Mouse (Mus musculus) lung, embryonic 16.5 days (tissue): Measurements from ENCODE around the gene Skp1a. TPM values are rescaled to one million over a fixed set of nuclear protein-coding genes. Genes with fewer than 3 reads are reported as not detected.
A peak's percentile ranks its signal among the peaks of the same experiment; 100 is the strongest.

Source experiments
- ATAC-seq: fragments of 200-750 bp; cut with Nextera tagmentation; 2 replicates; pipeline ENCODE4 v1.8.0; 2017; ENCODE audit warnings: low read depth, mild to moderate bottlenecking, moderate library complexity
- H3K27ac ChIP-seq: fragments of 300-500 bp; sonication (generic); 2 replicates; pipeline ENCODE4 v1.5.1; 2014; ENCODE audit warnings: mild to moderate bottlenecking, control low read depth, low read length
- H3K27me3 ChIP-seq: fragments of 300-500 bp; sonication (generic); 2 replicates; pipeline ENCODE4 v1.6.1; 2014; ENCODE audit warnings: low read depth, low read length, mixed read lengths; ENCODE audit not compliant: control insufficient read depth, insufficient read depth
- H3K36me3 ChIP-seq: fragments of 300-500 bp; sonication (generic); 2 replicates; pipeline ENCODE4 v1.6.1; 2014; ENCODE audit warnings: low read length; ENCODE audit not compliant: control insufficient read depth, insufficient read depth
- H3K4me1 ChIP-seq: fragments of 300-500 bp; sonication (generic); replicated peaks from 2 replicates; pipeline ENCODE4 v1.6.1; 2014; ENCODE audit warnings: low read length, mixed read lengths; ENCODE audit not compliant: control insufficient read depth, insufficient read depth
- H3K4me2 ChIP-seq: fragments of 300-500 bp; sonication (generic); 2 replicates; pipeline ENCODE4 v1.6.1; 2014; ENCODE audit warnings: low read depth, low read length, control low read depth
- H3K4me3 ChIP-seq: fragments of 300-500 bp; sonication (generic); 2 replicates; pipeline ENCODE4 v1.5.1; 2014; ENCODE audit warnings: mild to moderate bottlenecking, low read length, control low read depth
- H3K9ac ChIP-seq: fragments of 300-500 bp; sonication (generic); 2 replicates; pipeline ENCODE4 v1.6.1; 2014; ENCODE audit warnings: low read length, control low read depth
- H3K9me3 ChIP-seq: fragments of 300-500 bp; sonication (generic); 2 replicates; pipeline ENCODE4 v1.6.1; 2016; ENCODE audit warnings: low read length; ENCODE audit not compliant: control insufficient read depth
- WGBS: fragments of 180-500 bp; shearing (Covaris S2); extraction: QIAGEN DNeasy Blood & Tissue Kit; methylation state at CpG from one replicate; pipeline ENCODE4 v1.1.7; 2014; 5-methylcytosine and 5-hydroxymethylcytosine counted together
- polyA plus RNA-seq: library from polyadenylated mRNA; unstranded; fragments of >200 nt; fragmentation: Nextera tagmentation; extraction: Ambion mirVana; gene quantifications from 2 replicates; pipeline ENCODE4 v1.2.1, GENCODE M21; 2015

Gene Skp1a
- polyA plus RNA-seq, 1 experiment from 2014 or later: 833 TPM

DNA sequence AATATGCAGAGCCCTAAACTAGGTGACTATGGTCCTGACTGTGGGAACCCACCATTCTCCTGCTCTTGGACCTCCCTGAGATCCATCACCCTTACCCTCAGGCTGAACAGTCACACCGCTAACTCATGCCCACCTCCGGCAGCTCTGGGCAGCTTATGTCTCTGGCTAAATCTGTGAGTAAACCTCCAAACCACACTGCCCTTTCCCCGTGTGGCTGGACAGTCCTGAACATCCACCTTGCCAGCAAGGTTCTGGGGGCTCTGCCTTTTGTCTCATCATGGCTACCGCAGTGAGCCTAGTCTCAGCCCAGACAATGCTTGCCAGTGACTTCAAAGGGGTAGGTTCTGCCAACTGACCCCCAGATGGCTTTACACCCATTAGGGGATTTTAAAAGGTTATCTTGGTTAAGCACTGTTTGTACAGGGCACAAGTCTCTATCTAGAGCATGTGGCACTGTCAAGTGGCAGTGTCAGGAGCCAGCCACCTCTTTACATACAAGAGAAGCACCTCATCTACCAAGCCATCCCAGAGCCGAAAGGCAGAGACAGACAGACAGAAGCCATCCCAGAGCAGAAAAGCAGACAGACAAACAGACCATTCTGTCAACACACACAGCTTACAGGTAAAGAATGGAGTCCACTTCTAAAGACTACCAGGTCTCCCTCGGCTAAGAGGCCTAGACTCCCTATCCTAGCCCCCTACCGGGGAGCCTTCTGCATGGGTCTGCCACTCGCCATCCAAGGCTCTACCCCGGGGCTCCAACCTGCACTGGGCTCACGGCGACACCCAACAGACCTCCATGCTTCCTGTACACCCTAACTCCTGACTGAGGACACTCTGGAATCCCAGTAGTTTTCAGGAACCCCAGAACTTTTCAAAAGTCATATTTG lies 49.0 kb downstream of the Skp1a start:
- Histone ChIP-seq H3K4me2 (peak overlapping the region; percentile 88; the same call in 1 of the 2 replicates), H3K27ac (no peak overlapping the region), H3K9ac (no peak overlapping the region), H3K27me3 (no peaks in the 10 kb centered on the region), H3K36me3 (0 out of 2 replicates have a peak, but pooled peaks cover 2% of the 10 kb centered on the region), H3K4me1 (peaks cover 25% of the 10 kb centered on the region), H3K4me3 (peak overlapping the region; percentile 77), H3K9me3 (no peaks in the 10 kb centered on the region)
- WGBS: 79% methylated on average over 11 of the region's 11 CpGs
- ATAC-seq: no peak

DNA sequence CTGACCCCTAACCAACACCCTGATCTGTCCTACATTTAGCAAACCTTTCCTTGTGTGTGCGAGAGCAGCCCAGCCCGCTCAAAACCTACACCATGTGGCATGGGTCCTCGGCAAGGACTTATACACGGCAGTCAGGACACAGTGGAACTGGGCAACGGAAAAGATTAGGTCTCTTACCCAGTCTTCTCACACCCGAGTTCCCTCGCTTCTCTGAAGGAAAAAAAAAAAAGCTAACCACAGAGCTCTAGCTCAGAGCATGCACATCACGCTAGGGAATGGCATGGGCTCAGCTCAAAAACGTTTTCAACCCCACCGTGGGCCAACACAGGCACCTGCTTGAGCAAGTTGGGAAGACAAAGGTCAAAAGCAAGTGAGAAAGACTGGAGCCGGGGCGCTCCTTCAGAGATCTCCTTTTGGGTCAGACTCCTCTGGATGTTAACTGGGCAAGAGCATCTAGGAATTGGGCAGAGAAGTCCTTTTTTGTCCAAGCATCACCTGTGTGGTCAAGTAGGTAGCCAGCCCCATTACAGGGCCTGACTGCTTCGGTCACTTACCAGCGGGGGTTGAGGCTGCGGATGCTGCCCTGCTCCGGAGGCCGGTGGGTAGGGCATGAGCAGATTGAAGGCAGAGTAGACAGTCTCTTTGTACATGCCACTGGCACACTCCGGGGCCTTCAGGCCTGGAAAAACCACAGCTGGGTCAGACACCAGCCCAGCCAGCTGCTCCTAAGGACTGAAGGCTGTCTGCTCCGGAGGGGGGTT lies 50.0 kb downstream of the Skp1a start:
- Histone ChIP-seq H3K9me3 (no peaks in the 10 kb centered on the region), H3K36me3 (0 out of 2 replicates have a peak, but pooled peaks cover 2% of the 10 kb centered on the region), H3K4me3 (peak overlapping the region; percentile 77), H3K4me1 (peaks cover 34% of the 10 kb centered on the region), H3K9ac (peak overlapping the region; percentile 73), H3K27me3 (no peaks in the 10 kb centered on the region), H3K4me2 (peak overlapping the region; percentile 88), H3K27ac (no peak overlapping the region)
- WGBS: 57% methylated on average over 19 of the region's 19 CpGs
- no peak for ATAC-seq

DNA sequence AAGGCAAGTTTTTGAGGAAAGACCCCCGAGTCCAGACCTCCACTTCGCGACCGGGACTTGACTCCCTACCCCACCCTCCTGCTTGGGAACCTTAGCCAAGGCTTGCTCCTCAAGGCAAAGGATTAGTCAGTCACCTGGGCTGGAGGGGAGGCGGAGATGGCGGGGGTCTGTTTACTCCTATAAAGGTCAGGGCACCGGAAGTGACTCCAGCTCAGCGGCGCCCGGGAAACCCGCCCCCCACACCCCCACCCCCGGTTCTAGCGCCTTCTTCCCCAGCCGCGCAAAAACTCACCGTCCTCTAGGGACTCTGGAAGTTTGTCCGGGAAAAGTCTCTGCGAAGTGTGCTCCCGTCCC lies 50.6 kb downstream of the Skp1a start:
- 0 out of 2 replicates have a peak, but pooled peaks cover 2% of the 10 kb centered on the region for H3K36me3 ChIP-seq
- H3K4me2 ChIP-seq: peak overlapping the region; percentile 88
- peak overlapping the region; percentile 77 for H3K4me3 ChIP-seq
- peaks cover 35% of the 10 kb centered on the region for H3K4me1 ChIP-seq
- ATAC-seq: no peak
- under 1% methylated on average over 19 of the region's 19 CpGs for WGBS
- peak overlapping the region; percentile 73 for H3K27ac ChIP-seq
- peak overlapping the region; percentile 73 for H3K9ac ChIP-seq
- no peaks in the 10 kb centered on the region for H3K9me3 ChIP-seq
- no peaks in the 10 kb centered on the region for H3K27me3 ChIP-seq

DNA sequence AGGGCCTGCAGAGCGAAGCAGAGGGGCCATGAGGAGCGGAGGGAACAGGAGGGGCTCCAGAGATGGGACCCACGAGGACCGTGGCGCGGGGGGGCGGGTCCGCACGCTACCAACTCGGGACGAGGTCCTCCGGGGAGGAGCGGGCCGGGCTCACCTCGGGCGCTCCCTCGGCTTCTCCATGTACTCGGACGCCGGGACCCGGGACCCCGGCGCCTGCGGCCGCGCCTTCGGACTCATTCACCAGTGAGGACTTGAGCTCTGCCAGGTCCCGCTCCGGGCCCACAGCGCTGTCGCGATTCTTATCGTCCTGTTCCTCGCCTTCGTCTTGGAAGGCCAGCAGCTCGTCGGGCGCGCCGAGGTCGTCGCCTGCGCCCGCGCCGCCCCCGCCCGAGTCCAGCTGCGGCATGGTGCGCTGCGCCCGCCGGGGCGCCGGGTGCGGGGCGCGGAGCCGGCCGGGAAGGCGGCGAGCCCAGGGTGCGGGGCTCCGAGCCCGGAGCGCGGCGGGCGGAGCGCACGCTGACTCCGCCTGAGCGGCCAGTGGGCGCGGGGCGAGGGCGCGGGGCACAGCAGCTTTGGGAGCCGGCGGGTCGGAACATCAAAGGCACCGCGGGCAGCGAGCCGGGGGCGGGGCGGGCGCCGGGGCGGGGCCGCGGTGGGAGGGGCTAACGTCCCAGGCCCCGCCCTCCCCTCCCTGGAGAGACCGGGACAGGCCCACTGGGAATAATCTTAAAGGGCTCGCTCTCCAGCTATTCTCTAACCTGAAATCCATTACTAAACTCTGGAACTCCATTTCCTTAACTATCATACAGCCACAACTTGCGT lies 51.2 kb downstream of the Skp1a start, which contains the start of gene Tcf7:
Gene Tcf7 (minus strand): TSS at position 241 of the 822 bp plus-strand sequence.
- Histone ChIP-seq H3K4me2 (peak within 1 kb of the TSS; percentile 88), H3K4me3 (peak within 1 kb of the TSS; percentile 77), H3K27ac (peak within 1 kb of the TSS; percentile 82), H3K9ac (peak within 1 kb of the TSS; percentile 73), H3K36me3 (0 out of 2 replicates have a peak, but pooled peaks cover 2% of the 10 kb centered on the region), H3K4me1 (peaks cover 35% of the 10 kb centered on the region), H3K9me3 (no peaks in the 10 kb centered on the region), H3K27me3 (no peaks in the 10 kb centered on the region)
- under 1% methylated on average over 67 of the region's 97 CpGs for WGBS
- ATAC-seq: peak; percentile 86

DNA sequence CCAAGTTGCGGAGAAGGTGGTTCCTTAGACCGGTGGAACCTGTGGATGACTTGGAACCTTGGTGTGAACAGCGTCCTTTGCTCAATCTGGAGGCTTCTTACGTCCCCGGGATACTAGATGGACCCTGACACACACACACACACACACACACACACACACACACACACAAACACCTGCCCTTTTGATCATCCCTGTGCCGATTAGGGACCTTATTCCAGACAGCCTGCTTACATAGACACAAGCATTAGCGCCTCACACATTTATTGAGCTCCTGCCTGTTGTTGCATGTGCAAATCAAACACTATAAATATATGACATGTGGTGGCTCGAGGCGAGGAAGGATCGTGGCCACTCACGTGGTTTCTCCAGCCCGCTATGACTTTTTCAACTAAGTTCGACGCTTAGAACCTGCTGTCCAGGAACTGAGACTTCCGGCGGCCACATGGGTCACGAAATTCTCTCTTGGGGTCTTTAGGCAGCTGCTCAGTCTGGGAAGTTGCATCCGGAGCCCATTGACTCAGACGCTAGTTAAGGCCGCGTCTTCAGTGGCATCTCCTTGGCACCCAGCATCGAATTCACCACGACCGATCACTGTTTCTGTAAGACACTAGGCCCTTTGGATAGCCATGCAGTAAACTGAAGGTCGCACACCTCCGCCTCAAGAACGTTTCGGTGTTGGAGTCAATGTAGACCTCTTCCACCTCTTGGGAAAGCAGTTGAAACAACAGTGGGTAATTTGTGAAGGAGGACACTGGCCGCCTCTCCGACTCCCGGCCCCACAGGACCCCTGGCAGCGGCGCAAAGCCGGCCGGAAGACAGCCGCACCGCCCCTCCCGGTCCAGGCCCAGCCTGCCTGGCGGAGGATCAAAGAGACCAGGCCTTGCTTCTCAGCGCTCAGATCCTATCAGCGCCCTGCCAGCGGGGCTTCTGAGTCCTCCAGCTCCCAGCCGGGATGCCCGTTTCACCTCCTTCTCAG lies 52.1 kb downstream of the Skp1a start:
- Histone ChIP-seq H3K9me3 (no peaks in the 10 kb centered on the region), H3K27me3 (no peaks in the 10 kb centered on the region), H3K4me2 (peak overlapping the region; percentile 88), H3K4me3 (peak overlapping the region; percentile 77), H3K4me1 (peaks cover 35% of the 10 kb centered on the region), H3K9ac (peak overlapping the region; percentile 4), H3K27ac (peak overlapping the region; percentile 82), H3K36me3 (0 out of 2 replicates have a peak, but pooled peaks cover 2% of the 10 kb centered on the region)
- peak; percentile 80 for ATAC-seq
- 6% methylated on average over 44 of the region's 44 CpGs for WGBS

DNA sequence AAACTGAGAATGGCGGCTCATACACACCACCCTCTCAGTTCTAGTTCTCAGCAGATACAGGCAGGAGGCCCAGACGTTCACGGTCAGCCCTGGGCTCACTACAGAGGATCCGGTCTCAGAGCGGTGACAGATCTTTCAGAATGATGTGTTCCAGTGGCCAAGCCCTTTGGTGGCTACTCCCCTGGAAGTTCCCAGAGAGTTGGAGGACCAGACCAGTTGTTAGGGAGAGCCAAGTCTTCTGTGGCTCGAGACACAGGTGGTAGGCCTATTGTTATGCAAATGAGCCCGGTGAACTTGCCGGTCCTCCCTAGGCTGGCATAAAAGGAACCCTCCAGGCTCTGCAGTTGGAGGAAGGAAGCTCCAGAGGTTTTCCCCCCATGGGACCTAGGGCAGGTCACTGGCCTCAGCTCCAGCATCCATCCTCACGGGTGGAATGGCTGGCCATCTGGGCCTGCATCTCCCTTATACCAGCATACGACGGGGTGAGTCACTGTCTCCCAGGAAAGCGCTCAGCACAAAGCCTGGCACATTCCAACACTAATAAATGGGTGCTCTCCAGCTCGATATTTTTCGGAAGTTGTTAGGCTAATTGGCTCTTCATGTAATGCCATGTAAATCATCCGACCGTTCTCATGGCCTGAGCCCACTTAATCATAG lies 54.6 kb downstream of the Skp1a start:
- no peaks in the 10 kb centered on the region for H3K36me3 ChIP-seq
- H3K9ac ChIP-seq: no peak overlapping the region
- no peak overlapping the region for H3K4me3 ChIP-seq
- 38% methylated on average over 16 of the region's 16 CpGs for WGBS
- no peak overlapping the region for H3K27ac ChIP-seq
- H3K27me3 ChIP-seq: no peaks in the 10 kb centered on the region
- H3K4me1 ChIP-seq: peaks cover 32% of the 10 kb centered on the region
- no peak for ATAC-seq
- no peaks in the 10 kb centered on the region for H3K9me3 ChIP-seq
- H3K4me2 ChIP-seq: no peak overlapping the region

DNA sequence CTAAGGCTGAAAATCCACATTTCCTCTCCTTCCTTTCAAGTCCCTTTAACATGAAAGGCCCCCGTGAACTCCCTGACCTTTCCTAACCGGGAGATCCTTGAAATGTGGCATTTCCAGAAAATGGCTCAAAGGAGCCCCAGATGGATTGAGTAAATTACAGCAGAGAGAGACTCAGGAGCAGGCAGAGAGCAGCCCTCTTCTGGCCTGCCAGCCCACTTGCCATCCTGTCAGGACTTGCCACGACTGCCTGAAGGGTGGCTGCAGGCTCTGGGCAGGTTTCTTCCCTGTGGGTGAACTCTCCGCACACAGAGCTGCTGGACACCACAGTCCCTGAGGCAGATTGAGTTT lies 55.1 kb downstream of the Skp1a start:
- peaks cover 32% of the 10 kb centered on the region for H3K4me1 ChIP-seq
- no peaks in the 10 kb centered on the region for H3K27me3 ChIP-seq
- no peak for ATAC-seq
- WGBS: 18% methylated on average over 4 of the region's 4 CpGs
- no peak overlapping the region for H3K4me3 ChIP-seq
- H3K36me3 ChIP-seq: no peaks in the 10 kb centered on the region
- no peak overlapping the region for H3K27ac ChIP-seq
- no peak overlapping the region for H3K9ac ChIP-seq
- H3K4me2 ChIP-seq: no peak overlapping the region
- no peaks in the 10 kb centered on the region for H3K9me3 ChIP-seq

DNA sequence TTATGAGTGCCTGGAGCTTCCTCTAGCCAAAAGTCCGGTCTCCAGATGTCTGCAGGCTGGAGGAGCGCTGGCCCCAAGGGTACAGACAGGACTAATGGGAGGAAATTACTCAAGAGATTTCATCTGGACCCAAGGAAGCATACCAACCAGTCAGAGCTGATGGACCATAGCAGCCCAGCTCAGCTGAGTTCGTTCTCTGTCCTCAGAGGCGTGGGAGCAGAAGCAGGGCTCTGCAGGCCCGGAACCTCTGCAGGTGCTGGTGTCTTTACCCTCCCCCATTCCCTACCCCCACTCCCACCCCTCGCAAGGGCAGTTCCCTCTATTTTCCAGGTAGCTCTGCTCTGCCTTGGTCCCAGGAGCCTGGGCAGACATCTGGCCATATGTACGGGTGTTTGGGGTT lies 60.6 kb downstream of the Skp1a start:
- Histone ChIP-seq H3K9me3 (no peaks in the 10 kb centered on the region), H3K36me3 (no peaks in the 10 kb centered on the region), H3K4me2 (no peak overlapping the region), H3K4me1 (no peaks in the 10 kb centered on the region), H3K9ac (no peak overlapping the region), H3K27me3 (no peaks in the 10 kb centered on the region), H3K27ac (no peak overlapping the region), H3K4me3 (no peak overlapping the region)
- WGBS: 59% methylated on average over 7 of the region's 7 CpGs
- no peak for ATAC-seq
